Mouse (Mus musculus) macrophage (primary cell): ENCODE results near the gene Snapc4. TPM values are rescaled to one million over a fixed set of nuclear protein-coding genes. Genes with fewer than 3 reads are reported as not detected.

Source experiments
- H3K27ac ChIP-seq: fragments of 350-480 bp; formaldehyde crosslinking; 2 replicates; pipeline ENCODE4 v1.9.0; 2021
- H3K36me3 ChIP-seq: fragments of 350-480 bp; formaldehyde crosslinking; 2 replicates; pipeline ENCODE4 v1.9.0; 2021; ENCODE audit errors: inconsistent target
- H3K4me3 ChIP-seq: fragments of 350-480 bp; formaldehyde crosslinking; 2 replicates; pipeline ENCODE4 v1.9.0; 2021; ENCODE audit errors: inconsistent target
- H3K79me2 ChIP-seq: fragments of 350-480 bp; formaldehyde crosslinking; 2 replicates; pipeline ENCODE4 v1.9.0; 2021; ENCODE audit errors: inconsistent target
- WGBS: methylation state at CpG from one replicate; pipeline ENCODE4 v1.1.7; 2026; ENCODE audit warnings: inconsistent platforms; ENCODE audit not compliant: missing documents; 5-methylcytosine and 5-hydroxymethylcytosine counted together
- polyA plus RNA-seq: library from polyadenylated mRNA; stranded (reverse); fragments of 250-400 nt; gene quantifications from 3 replicates; pipeline ENCODE4 v1.2.4, GENCODE M21; 2018; ENCODE audit warnings: inconsistent platforms
- total RNA-seq, 78 experiments: library from RNA; depleted of rRNA; stranded (reverse); fragments of 250-400 nt; gene quantifications; 1 replicate in 9 of 78; 2 replicates in 24 of 78; 3 replicates in 43 of 78; 4 replicates in 2 of 78; pipeline ENCODE4 v1.2.4; 2018; ENCODE audit warnings: inconsistent platforms in 56 of 78

Snapc4 gene
- total RNA-seq (2018; cell fraction: chromatin; rRNA removed) = 100 to 1,000 TPM in 16 of 26 experiments, 10 to 100 TPM in 10; 34.5 to 187 (median 107) TPM
- total RNA-seq (2018; cell fraction: cytosol; rRNA removed) = 10 to 100 TPM in 3 of 26 experiments, 1 to 10 TPM in 23; 2.1 to 11.3 (median 6.4) TPM
- total RNA-seq (2018; cell fraction: nucleus; rRNA removed) = 100 to 1,000 TPM in 1 of 26 experiments, 10 to 100 TPM in 25; 13.2 to 113 (median 40.6) TPM
- polyA plus RNA-seq = 6.3 to 12.1 TPM (median 9.3 TPM) in 3 replicates

GRCm38 (mm10) chr2:26380131-26380771 is at the start of gene Snapc4:
Gene Snapc4, minus strand, starts transcription at chr2:26380653.
- under 1% methylated on average over 38 of the region's 38 CpGs for WGBS
- Histone ChIP-seq H3K4me3 (peak within 1 kb of the TSS; percentile 70), H3K79me2 (peaks cover 17% of the 10 kb centered on the region; the same call in 1 of the 2 replicates), H3K27ac (no peak within 1 kb of the TSS), H3K36me3 (peaks cover 48% of the 10 kb centered on the region)

GRCm38 (mm10) chr2:26429851-26430250 is 49.4 kb upstream of the Snapc4 start:
- peaks cover 4% of the 10 kb centered on the region; the same call in 1 of the 2 replicates for H3K79me2 ChIP-seq
- H3K4me3 ChIP-seq = no peak overlapping the region
- peaks cover 95% of the 10 kb centered on the region for H3K36me3 ChIP-seq
- 92% methylated on average over 5 of the region's 5 CpGs for WGBS
- H3K27ac ChIP-seq = no peak overlapping the region

GRCm38 (mm10) chr2:26424541-26424940 is 44.1 kb upstream of the Snapc4 start:
- Histone ChIP-seq H3K79me2 (no peaks in the 10 kb centered on the region), H3K27ac (no peak overlapping the region), H3K36me3 (peaks cover 97% of the 10 kb centered on the region), H3K4me3 (no peak overlapping the region)
- 94% methylated on average over 2 of the region's 2 CpGs for WGBS

GRCm38 (mm10) chr2:26423086-26423485 is 42.6 kb upstream of the Snapc4 start:
- H3K27ac ChIP-seq = no peak overlapping the region
- H3K4me3 ChIP-seq = no peak overlapping the region
- 89% methylated on average over 1 of the region's 1 CpGs for whole genome bisulfite sequencing
- no peaks in the 10 kb centered on the region for H3K79me2 ChIP-seq
- peaks cover 92% of the 10 kb centered on the region for H3K36me3 ChIP-seq

- WGBS = 87% methylated on average over 2 of the region's 2 CpGs
- peaks cover 89% of the 10 kb centered on the region for H3K36me3 ChIP-seq
- H3K4me3 ChIP-seq = no peak overlapping the region
- no peak overlapping the region for H3K27ac ChIP-seq
- no peaks in the 10 kb centered on the region for H3K79me2 ChIP-seq
These were observed 41.5 kb upstream of the Snapc4 start for GRCm38 (mm10) chr2:26421969-26422368.

- no peak overlapping the region for H3K27ac ChIP-seq
- 100% methylated on average over 1 of the region's 1 CpGs for whole genome bisulfite sequencing
- peaks cover 91% of the 10 kb centered on the region for H3K36me3 ChIP-seq
- H3K79me2 ChIP-seq = no peaks in the 10 kb centered on the region
- no peak overlapping the region for H3K4me3 ChIP-seq
These were observed 37.7 kb upstream of the Snapc4 start for GRCm38 (mm10) chr2:26418120-26418519.

- H3K4me3 ChIP-seq = no peak overlapping the region
- H3K36me3 ChIP-seq = peaks cover 91% of the 10 kb centered on the region
- no peaks in the 10 kb centered on the region for H3K79me2 ChIP-seq
- H3K27ac ChIP-seq = no peak overlapping the region
These were observed 36.6 kb upstream of the Snapc4 start for GRCm38 (mm10) chr2:26417066-26417465.

GRCm38 (mm10) chr2:26410931-26411411 is 30.5 kb upstream of the Snapc4 start:
- no peak overlapping the region for H3K27ac ChIP-seq
- peaks cover 56% of the 10 kb centered on the region for H3K36me3 ChIP-seq
- peaks cover 27% of the 10 kb centered on the region; the same call in 1 of the 2 replicates for H3K79me2 ChIP-seq
- 80% methylated on average over 5 of the region's 5 CpGs for WGBS
- no peak overlapping the region for H3K4me3 ChIP-seq

GRCm38 (mm10) chr2:26410091-26410490 is 29.6 kb upstream of the Snapc4 start:
- peaks cover 36% of the 10 kb centered on the region; the same call in 1 of the 2 replicates for H3K79me2 ChIP-seq
- no peak overlapping the region for H3K27ac ChIP-seq
- H3K36me3 ChIP-seq = peaks cover 47% of the 10 kb centered on the region; the same call in 1 of the 2 replicates
- WGBS = 78% methylated on average over 5 of the region's 5 CpGs
- H3K4me3 ChIP-seq = no peak overlapping the region

GRCm38 (mm10) chr2:26409362-26409761 is 28.9 kb upstream of the Snapc4 start:
- Histone ChIP-seq H3K4me3 (no peak overlapping the region), H3K79me2 (peaks cover 41% of the 10 kb centered on the region; the same call in 1 of the 2 replicates), H3K27ac (no peak overlapping the region), H3K36me3 (peaks cover 40% of the 10 kb centered on the region; the same call in 1 of the 2 replicates)
- WGBS = 58% methylated on average over 3 of the region's 3 CpGs

- WGBS = under 1% methylated on average over 57 of the region's 57 CpGs
- Histone ChIP-seq H3K27ac (0 out of 2 replicates have a peak within 1 kb of the TSS, but pooled peaks have one; percentile 17), H3K79me2 (peaks cover 42% of the 10 kb centered on the region; the same call in 1 of the 2 replicates), H3K4me3 (peak within 1 kb of the TSS; percentile 61), H3K36me3 (peaks cover 34% of the 10 kb centered on the region; the same call in 1 of the 2 replicates)
These were observed 28.3 kb upstream of the Snapc4 start, which contains the start of gene Inpp5e for GRCm38 (mm10) chr2:26408515-26409356. Gene Inpp5e, minus strand, starts transcription at chr2:26409203.

GRCm38 (mm10) chr2:26403306-26403705 is 22.9 kb upstream of the Snapc4 start:
- Histone ChIP-seq H3K79me2 (peaks cover 43% of the 10 kb centered on the region; the same call in 1 of the 2 replicates), H3K27ac (no peak overlapping the region), H3K4me3 (no peak overlapping the region), H3K36me3 (peaks cover 35% of the 10 kb centered on the region)
- WGBS = 85% methylated on average over 8 of the region's 8 CpGs

- WGBS = 73% methylated on average over 1 of the region's 1 CpGs
- Histone ChIP-seq H3K4me3 (no peak overlapping the region), H3K27ac (no peak overlapping the region), H3K36me3 (peaks cover 40% of the 10 kb centered on the region), H3K79me2 (peaks cover 33% of the 10 kb centered on the region; the same call in 1 of the 2 replicates)
These were observed 21.8 kb upstream of the Snapc4 start for GRCm38 (mm10) chr2:26402265-26402664.

- 93% methylated on average over 4 of the region's 4 CpGs for WGBS
- Histone ChIP-seq H3K79me2 (peaks cover 20% of the 10 kb centered on the region; the same call in 1 of the 2 replicates), H3K4me3 (no peak overlapping the region), H3K27ac (no peak overlapping the region), H3K36me3 (peaks cover 52% of the 10 kb centered on the region)
These were observed 20.6 kb upstream of the Snapc4 start for GRCm38 (mm10) chr2:26401023-26401422.
